Mouse (Mus musculus): ENCODE results near the gene Msi2.

The Msi2 gene

DNA sequence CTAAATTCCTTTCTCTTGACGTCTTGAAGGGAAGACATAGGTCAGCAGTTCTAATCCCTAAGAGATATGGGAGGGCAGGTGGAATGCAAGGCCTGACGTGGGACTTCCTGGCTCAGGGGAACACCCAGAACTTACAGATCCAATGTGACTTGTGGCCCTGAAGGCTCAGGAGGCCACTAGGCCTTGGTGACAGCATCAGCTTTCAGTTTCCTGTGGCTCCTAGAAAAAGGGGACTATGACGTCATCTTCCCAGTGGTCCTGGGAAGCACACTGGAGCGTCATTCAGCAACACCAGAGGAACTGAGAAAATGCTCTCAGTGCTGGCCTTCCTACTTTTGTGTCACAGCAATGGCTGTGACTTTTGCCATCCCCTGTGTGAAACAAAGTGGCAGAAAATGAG, 427.1 kb downstream of the Msi2 start:
- DNase-seq, result no peak

Data from cerebellum, adult 8-10 months (tissue).